Mouse (Mus musculus) cerebellum, adult 2 months (tissue): Measurements from ENCODE around the gene Gm47969.

Source experiments
- CTCF ChIP-seq: fragments of 200-500 bp; IDR thresholded peaks from 2 replicates; pipeline ENCODE4 v1.5.1; 2011; ENCODE audit warnings: low read depth, mild to moderate bottlenecking, control low read depth, low read length, moderate library complexity, borderline replicate concordance; ENCODE audit not compliant: insufficient read depth
- POLR2A ChIP-seq: fragments of 200-500 bp; IDR thresholded peaks from 2 replicates; pipeline ENCODE4 v1.6.1; 2011; ENCODE audit warnings: low read length, control low read depth, borderline replicate concordance; ENCODE audit not compliant: insufficient read depth

- no peak for TF ChIP-seq POLR2A
- TF ChIP-seq CTCF = no peak
Measured at GRCm38 (mm10) chr1:83091268-83091667, 46.5 kb downstream of the Gm47969 start.
